Mouse (Mus musculus): ENCODE measurements at regions not wholly inside any gene's neighbourhood (a gene's known extent, or its start where the extent isn't known, plus 50 kb on each side); places are given as distances from the start of the nearest gene placed in this dataset.
"Not testable (repeated sequence)": the region's sequence is repeated elsewhere in the genome, so short reads cannot be mapped to it uniquely, and the experiment has no call there.

DNA sequence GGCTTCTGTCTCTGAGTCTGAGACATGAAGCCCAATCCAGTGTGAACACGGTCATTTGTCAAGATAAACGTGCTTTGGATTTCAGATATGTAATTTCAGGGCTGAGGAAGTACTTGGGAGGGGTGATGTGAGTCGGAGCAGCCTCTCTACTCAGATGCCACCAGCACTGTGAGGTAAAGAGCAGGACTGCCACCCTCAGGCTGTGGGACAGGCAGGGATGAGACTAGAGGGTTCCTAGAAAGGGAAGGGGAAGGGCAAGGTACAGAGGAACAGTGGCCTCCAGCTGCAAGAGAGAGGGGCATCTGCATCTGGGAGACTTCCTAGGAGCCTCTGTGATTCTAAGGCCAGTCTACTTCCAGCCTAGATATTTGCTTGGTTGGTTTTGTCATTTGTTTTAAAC lies 78.7 kb upstream of the Csrp2 start:
- TF ChIP-seq POLR2A (IDR thresholded peaks at IDR 0.05; ENCODE audit: low read depth, low read length) (no peak), CTCF (conservative IDR thresholded peaks at IDR 0.05; ENCODE audit: insufficient read depth, insufficient read length, low read depth, low read length) (peak; percentile 50; the same call in 1 of the 2 replicates)
- 49% methylated on average over 3 of the region's 3 CpGs for WGBS
- H3K4me1 ChIP-seq (ENCODE audit: control insufficient read depth, insufficient read depth, low read length), result 0 out of 2 replicates have a peak, but pooled peaks cover 2% of the 10 kb centered on the region
- no peak overlapping the region for H3K4me3 ChIP-seq (ENCODE audit: insufficient read depth, low read depth, low read length)
- H3K36me3 ChIP-seq (ENCODE audit: control insufficient read depth, insufficient read depth, low read length), result no peaks in the 10 kb centered on the region
- H3K27me3 ChIP-seq (replicated peaks; ENCODE audit: control insufficient read depth, insufficient read depth, low read length), result no peaks in the 10 kb centered on the region
- H3K27ac ChIP-seq (ENCODE audit: insufficient read depth, low read depth, low read length), result no peak overlapping the region
- DNase-seq, result peak; percentile 14

- DNase-seq, result no peak
- TF ChIP-seq CTCF (conservative IDR thresholded peaks at IDR 0.05; ENCODE audit: insufficient read depth, insufficient read length, low read depth, low read length), result no peak
- no peak for TF ChIP-seq POLR2A (IDR thresholded peaks at IDR 0.05; ENCODE audit: low read depth, low read length)
- WGBS, result 59% methylated on average over 3 of the region's 3 CpGs
- 0 out of 2 replicates have a peak, but pooled peaks cover 2% of the 10 kb centered on the region for H3K4me1 ChIP-seq (ENCODE audit: control insufficient read depth, insufficient read depth, low read length)
- no peak overlapping the region for H3K4me3 ChIP-seq (ENCODE audit: insufficient read depth, low read depth, low read length)
- no peak overlapping the region; the same call in 1 of the 2 replicates for H3K27ac ChIP-seq (ENCODE audit: insufficient read depth, low read depth, low read length)
- no peaks in the 10 kb centered on the region for H3K27me3 ChIP-seq (replicated peaks; ENCODE audit: control insufficient read depth, insufficient read depth, low read length)
- H3K36me3 ChIP-seq (ENCODE audit: control insufficient read depth, insufficient read depth, low read length), result no peaks in the 10 kb centered on the region
These were observed 77.9 kb upstream of the Csrp2 start for GRCm38 (mm10) chr10:110841670-110842069.

GRCm38 (mm10) chr10:110854663-110855163 lies 64.9 kb upstream of the Csrp2 start:
- not testable (repeated sequence) for H3K27me3 ChIP-seq (replicated peaks; ENCODE audit: control insufficient read depth, insufficient read depth, low read length); H3K4me3 ChIP-seq (ENCODE audit: insufficient read depth, low read depth, low read length); H3K36me3 ChIP-seq (ENCODE audit: control insufficient read depth, insufficient read depth, low read length)
- WGBS, result 47% methylated on average over 3 of the region's 3 CpGs
- peak; percentile 29 for DNase-seq
- H3K4me1 ChIP-seq (ENCODE audit: control insufficient read depth, insufficient read depth, low read length), result peaks cover 11% of the 10 kb centered on the region
- peak overlapping the region; percentile 46; the same call in 1 of the 2 replicates for H3K27ac ChIP-seq (ENCODE audit: insufficient read depth, low read depth, low read length)

- Histone ChIP-seq H3K4me1 (ENCODE audit: control insufficient read depth, insufficient read depth, low read length) (peaks cover 11% of the 10 kb centered on the region), H3K27ac (ENCODE audit: insufficient read depth, low read depth, low read length) (peak overlapping the region; percentile 78; the same call in 1 of the 2 replicates)
- peak; percentile 75 for DNase-seq
- H3K4me3 ChIP-seq (ENCODE audit: insufficient read depth, low read depth, low read length); H3K27me3 ChIP-seq (replicated peaks; ENCODE audit: control insufficient read depth, insufficient read depth, low read length); H3K36me3 ChIP-seq (ENCODE audit: control insufficient read depth, insufficient read depth, low read length): not testable (repeated sequence)
- 6% methylated on average over 4 of the region's 4 CpGs for WGBS
These were observed 63.8 kb upstream of the Csrp2 start for GRCm38 (mm10) chr10:110855645-110856383.

GRCm38 (mm10) chr10:110857320-110858097 lies 62.1 kb upstream of the Csrp2 start:
- H3K4me1 ChIP-seq (ENCODE audit: control insufficient read depth, insufficient read depth, low read length), result peaks cover 11% of the 10 kb centered on the region
- no peaks in the 10 kb centered on the region for H3K27me3 ChIP-seq (replicated peaks; ENCODE audit: control insufficient read depth, insufficient read depth, low read length)
- TF ChIP-seq POLR2A (IDR thresholded peaks at IDR 0.05; ENCODE audit: low read depth, low read length) (no peak), CTCF (conservative IDR thresholded peaks at IDR 0.05; ENCODE audit: insufficient read depth, insufficient read length, low read depth, low read length) (no peak)
- H3K36me3 ChIP-seq (ENCODE audit: control insufficient read depth, insufficient read depth, low read length), result no peaks in the 10 kb centered on the region
- DNase-seq, result no peak
- no peak overlapping the region for H3K27ac ChIP-seq (ENCODE audit: insufficient read depth, low read depth, low read length)
- H3K4me3 ChIP-seq (ENCODE audit: insufficient read depth, low read depth, low read length), result no peak overlapping the region
- WGBS, result 74% methylated on average over 3 of the region's 3 CpGs

DNA sequence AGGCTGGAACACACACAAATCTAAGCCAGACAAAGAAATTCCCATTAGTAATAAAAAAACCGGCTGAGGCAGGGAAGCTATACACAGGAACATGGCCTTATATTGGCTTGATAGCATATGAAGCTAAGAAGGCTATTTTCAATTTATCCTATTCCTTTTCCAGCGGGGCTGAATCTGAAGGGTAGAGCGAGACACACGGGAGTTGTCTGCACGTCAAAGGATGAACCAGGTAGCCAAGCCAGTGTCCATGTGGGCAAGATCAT lies 61.6 kb upstream of the Csrp2 start:
- H3K27me3 ChIP-seq (replicated peaks; ENCODE audit: control insufficient read depth, insufficient read depth, low read length), result no peaks in the 10 kb centered on the region
- no peaks in the 10 kb centered on the region for H3K36me3 ChIP-seq (ENCODE audit: control insufficient read depth, insufficient read depth, low read length)
- no peak overlapping the region for H3K4me3 ChIP-seq (ENCODE audit: insufficient read depth, low read depth, low read length)
- peaks cover 11% of the 10 kb centered on the region for H3K4me1 ChIP-seq (ENCODE audit: control insufficient read depth, insufficient read depth, low read length)
- TF ChIP-seq POLR2A (IDR thresholded peaks at IDR 0.05; ENCODE audit: low read depth, low read length) (no peak), CTCF (conservative IDR thresholded peaks at IDR 0.05; ENCODE audit: insufficient read depth, insufficient read length, low read depth, low read length) (no peak)
- no peak for DNase-seq
- 81% methylated on average over 5 of the region's 5 CpGs for WGBS
- no peak overlapping the region for H3K27ac ChIP-seq (ENCODE audit: insufficient read depth, low read depth, low read length)

- Histone ChIP-seq H3K4me1 (ENCODE audit: control insufficient read depth, insufficient read depth, low read length) (peaks cover 11% of the 10 kb centered on the region), H3K27ac (ENCODE audit: insufficient read depth, low read depth, low read length) (no peak overlapping the region), H3K36me3 (ENCODE audit: control insufficient read depth, insufficient read depth, low read length) (no peaks in the 10 kb centered on the region), H3K27me3 (replicated peaks; ENCODE audit: control insufficient read depth, insufficient read depth, low read length) (no peaks in the 10 kb centered on the region), H3K4me3 (ENCODE audit: insufficient read depth, low read depth, low read length) (no peak overlapping the region)
- 53% methylated on average over 4 of the region's 4 CpGs for WGBS
- no peak for TF ChIP-seq POLR2A (IDR thresholded peaks at IDR 0.05; ENCODE audit: low read depth, low read length)
- TF ChIP-seq CTCF (conservative IDR thresholded peaks at IDR 0.05; ENCODE audit: insufficient read depth, insufficient read length, low read depth, low read length), result no peak
- DNase-seq, result peak; percentile 44
These were observed 61.1 kb upstream of the Csrp2 start for GRCm38 (mm10) chr10:110858407-110858920.

All from kidney, adult 2 months (tissue).